Mouse (Mus musculus) limb, embryonic 10.5 days (tissue): ENCODE results near the gene Olfr1490. TPM values are rescaled to one million over a fixed set of nuclear protein-coding genes. Genes with fewer than 3 reads are reported as not detected.
"Not testable (repeated sequence)": the region's sequence is repeated elsewhere in the genome, so short reads cannot be mapped to it uniquely, and the experiment has no call there.

Source experiments
- DNase-seq: peaks from one replicate; pipeline ENCODE4 v3.0.0-alpha.2; 2017; ENCODE audit warnings: low spot score
- H3K27ac ChIP-seq: fragments of 300-500 bp; sonication (generic); 2 replicates; pipeline ENCODE4 v1.5.1; 2016; ENCODE audit warnings: mild to moderate bottlenecking
- H3K27me3 ChIP-seq: fragments of 300-500 bp; sonication (generic); 2 replicates; pipeline ENCODE4 v1.6.1; 2016; ENCODE audit warnings: low read depth, mild to moderate bottlenecking; ENCODE audit not compliant: poor library complexity, severe bottlenecking
- H3K36me3 ChIP-seq: fragments of 300-500 bp; sonication (generic); 2 replicates; pipeline ENCODE4 v1.6.1; 2016; ENCODE audit warnings: mild to moderate bottlenecking, moderate library complexity
- H3K4me1 ChIP-seq: fragments of 300-500 bp; sonication (generic); 2 replicates; pipeline ENCODE4 v1.6.1; 2016
- H3K4me3 ChIP-seq: fragments of 300-500 bp; sonication (generic); 2 replicates; pipeline ENCODE4 v1.5.1; 2016; ENCODE audit warnings: mild to moderate bottlenecking, moderate library complexity
- H3K9me3 ChIP-seq: fragments of 300-500 bp; sonication (generic); replicated peaks from 2 replicates; pipeline ENCODE4 v1.6.1; 2016; ENCODE audit warnings: mild to moderate bottlenecking
- WGBS: fragments of 180-500 bp; shearing (Covaris S2); methylation state at CpG from one replicate; pipeline ENCODE4 v1.1.7; 2016; 5-methylcytosine and 5-hydroxymethylcytosine counted together
- microRNA-seq: library from miRNA; unstranded; fragments of <30 nt; microRNA quantifications from one replicate; pipeline ENCODE4, GENCODE M21; 2017
- polyA plus RNA-seq: library from polyadenylated mRNA; unstranded; fragments of >200 nt; fragmentation: Nextera tagmentation; extraction: Ambion mirVana; gene quantifications from 2 replicates; pipeline ENCODE4 v1.2.1, GENCODE M21; 2016

The Olfr1490 gene
- polyA plus RNA-seq = not detected in 2 replicates

DNA sequence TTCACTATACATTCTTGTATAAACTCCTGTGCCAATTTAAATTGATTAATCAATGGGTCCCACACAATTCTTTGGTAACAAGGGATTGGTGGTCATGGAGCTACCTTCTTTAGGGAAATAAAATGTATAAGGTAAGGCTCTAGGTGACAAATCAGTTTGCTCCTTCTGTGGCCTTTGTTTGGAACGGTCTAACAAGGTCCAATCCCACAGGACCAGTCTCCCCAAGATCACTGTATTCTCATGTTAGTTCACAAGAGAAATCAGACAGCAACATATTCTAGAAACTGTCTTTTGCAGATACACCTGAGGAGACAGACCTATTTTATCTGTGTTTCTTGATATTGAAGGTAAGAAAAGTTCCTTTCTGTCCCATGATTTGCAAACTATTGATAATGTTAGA is at the start of gene Olfr1490:
Gene Olfr1490 (plus strand): TSS at position 301 of the 400 bp plus-strand sequence.
- no peak for DNase-seq
- no peaks in the 10 kb centered on the region for H3K27me3 ChIP-seq
- no peaks in the 10 kb centered on the region for H3K36me3 ChIP-seq
- H3K9me3 ChIP-seq = no peaks in the 10 kb centered on the region
- no peaks in the 10 kb centered on the region for H3K4me1 ChIP-seq
- WGBS = 89% methylated on average over 1 of the region's 1 CpGs
- H3K27ac ChIP-seq = no peak within 1 kb of the TSS
- no peak within 1 kb of the TSS for H3K4me3 ChIP-seq

DNA sequence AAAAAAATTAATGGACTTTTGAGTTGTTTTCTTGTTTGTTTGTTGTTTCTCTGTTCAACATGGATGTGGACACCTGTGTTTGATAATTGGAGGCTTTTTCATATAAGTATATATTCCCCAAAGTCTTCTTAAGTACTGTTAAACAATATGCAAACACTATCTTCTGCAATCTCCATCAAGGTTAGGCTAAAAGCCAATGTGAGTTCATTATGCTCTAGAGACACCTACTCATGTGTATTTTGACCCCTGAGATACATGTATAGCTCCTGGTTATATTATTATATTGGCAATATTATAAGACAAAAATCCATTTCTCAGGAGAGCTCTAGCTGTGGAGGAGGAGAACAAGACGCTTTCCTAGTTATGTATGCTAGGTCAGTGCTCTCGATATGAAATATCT is 33.8 kb upstream of the Olfr1490 start, which contains the start of gene Olfr1487:
Gene Olfr1487 (plus strand): TSS at position 301 of the 400 bp plus-strand sequence.
- H3K4me1 ChIP-seq, H3K36me3 ChIP-seq, DNase-seq, H3K27ac ChIP-seq, H3K27me3 ChIP-seq, H3K9me3 ChIP-seq, H3K4me3 ChIP-seq: not testable (repeated sequence)
- WGBS = 93% methylated on average over 2 of the region's 2 CpGs

GRCm38 (mm10) chr19:13631321-13631720 is 19.6 kb upstream of the Olfr1490 start, which contains the start of gene Olfr1489:
Olfr1489 (plus strand) TSS chr19:13631621.
- no peak for DNase-seq
- H3K27me3 ChIP-seq = no peaks in the 10 kb centered on the region
- H3K27ac ChIP-seq = no peak within 1 kb of the TSS
- H3K4me1 ChIP-seq = no peaks in the 10 kb centered on the region
- H3K9me3 ChIP-seq = no peaks in the 10 kb centered on the region
- 92% methylated on average over 1 of the region's 1 CpGs for WGBS
- no peaks in the 10 kb centered on the region for H3K36me3 ChIP-seq
- H3K4me3 ChIP-seq = no peak within 1 kb of the TSS

GRCm38 (mm10) chr19:13696968-13697367 is 46.1 kb downstream of the Olfr1490 start, which contains the start of gene Olfr1491:
Olfr1491 (plus strand) TSS chr19:13697268.
- Histone ChIP-seq H3K27me3 (no peaks in the 10 kb centered on the region), H3K9me3 (no peaks in the 10 kb centered on the region), H3K36me3 (no peaks in the 10 kb centered on the region), H3K4me1 (no peaks in the 10 kb centered on the region), H3K27ac (no peak within 1 kb of the TSS), H3K4me3 (no peak within 1 kb of the TSS)
- 78% methylated on average over 3 of the region's 3 CpGs for WGBS
- DNase-seq = no peak

Small RNAs within 50 kb of the gene (microRNA-seq; reads per million reads assigned to microRNA genes)
- gene Gm23931 = not detected

Other genes starting within 250 kb of the Olfr1490 start
- gene Olfr1469, start 243.2 kb upstream of the Olfr1490 start, polyA plus RNA-seq = not detected in 2 replicates
- not detected in 2 replicates for gene Olfr1471, start 207.7 kb upstream of the Olfr1490 start, polyA plus RNA-seq
- not detected in 2 replicates for gene Olfr1472, start 195.0 kb upstream of the Olfr1490 start, polyA plus RNA-seq
- gene Olfr1474, start 181.5 kb upstream of the Olfr1490 start, polyA plus RNA-seq = not detected in 2 replicates
- gene Olfr1475, start 170.9 kb upstream of the Olfr1490 start, polyA plus RNA-seq = not detected in 2 replicates
- gene Olfr1477, start 150.5 kb upstream of the Olfr1490 start, polyA plus RNA-seq = not detected in 2 replicates
- not detected in 2 replicates for gene Olfr1480, start 123.2 kb upstream of the Olfr1490 start, polyA plus RNA-seq
- gene Olfr1484, start 67.6 kb upstream of the Olfr1490 start, polyA plus RNA-seq = not detected in 2 replicates
- not detected in 2 replicates for gene Olfr1487, start 33.7 kb upstream of the Olfr1490 start, polyA plus RNA-seq
- gene Olfr1489, start 19.5 kb upstream of the Olfr1490 start, polyA plus RNA-seq = not detected in 2 replicates
- gene Olfr1491, start 46.2 kb downstream of the Olfr1490 start, polyA plus RNA-seq = not detected in 2 replicates
- not detected in 2 replicates for gene Olfr1493-ps1, start 72.2 kb downstream of the Olfr1490 start, polyA plus RNA-seq
- not detected in 2 replicates for gene Olfr1494, start 88.6 kb downstream of the Olfr1490 start, polyA plus RNA-seq
- not detected in 2 replicates for gene Olfr1495, start 113.5 kb downstream of the Olfr1490 start, polyA plus RNA-seq
- gene Olfr1496, start 126.8 kb downstream of the Olfr1490 start, polyA plus RNA-seq = not detected in 2 replicates
- gene Olfr1497, start 147.1 kb downstream of the Olfr1490 start, polyA plus RNA-seq = not detected in 2 replicates
- gene Olfr1499, start 168.4 kb downstream of the Olfr1490 start, polyA plus RNA-seq = not detected in 2 replicates
- gene Olfr1500, start 179.4 kb downstream of the Olfr1490 start, polyA plus RNA-seq = not detected in 2 replicates
- gene Olfr1501, start 199.6 kb downstream of the Olfr1490 start, polyA plus RNA-seq = not detected in 2 replicates
- not detected in 2 replicates for gene Olfr1502, start 210.7 kb downstream of the Olfr1490 start, polyA plus RNA-seq
- gene Olfr1504, start 246.8 kb downstream of the Olfr1490 start, polyA plus RNA-seq = not detected in 2 replicates